Mouse (Mus musculus) 3134 (cell line): ENCODE results near the gene Gm15319.
"Not testable (repeated sequence)": the region's sequence is repeated elsewhere in the genome, so short reads cannot be mapped to it uniquely, and the experiment has no call there.

Experiments
- DNase-seq: peaks from one replicate; pipeline ENCODE4 v3.0.0-alpha.2; 2011; ENCODE audit warnings: low spot score; ENCODE audit not compliant: insufficient read length; ENCODE audit errors: extremely low read depth

The Gm15319 gene

GRCm38 (mm10) chr8:20363110-20363509 is at the start of gene Gm15319:
Gene Gm15319 (minus strand): TSS chr8:20363210.
- not testable (repeated sequence) for DNase-seq

DNA sequence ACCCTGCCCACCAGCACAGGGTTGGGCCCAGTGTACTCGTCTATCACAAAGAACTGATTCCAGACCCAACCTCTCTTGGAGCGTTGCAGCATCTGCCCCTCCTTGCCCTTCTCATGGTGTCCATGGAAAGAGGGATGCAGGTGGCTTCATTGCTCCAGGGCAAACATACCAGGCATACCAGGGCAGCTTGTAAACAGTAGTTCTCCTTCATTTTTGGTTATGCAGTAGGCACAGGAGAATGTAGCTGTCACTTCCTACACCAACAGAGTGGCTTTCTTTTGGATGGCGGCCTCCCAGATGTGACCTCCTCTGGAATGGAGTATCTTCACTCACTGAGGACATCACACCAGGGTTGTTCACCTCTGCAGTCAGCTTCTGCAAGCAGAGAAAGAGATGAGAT is 47.3 kb upstream of the Gm15319 start:
- not testable (repeated sequence) for DNase-seq

- DNase-seq, result not testable (repeated sequence)
Measured at GRCm38 (mm10) chr8:20408441-20409030, 45.5 kb upstream of the Gm15319 start.

DNA sequence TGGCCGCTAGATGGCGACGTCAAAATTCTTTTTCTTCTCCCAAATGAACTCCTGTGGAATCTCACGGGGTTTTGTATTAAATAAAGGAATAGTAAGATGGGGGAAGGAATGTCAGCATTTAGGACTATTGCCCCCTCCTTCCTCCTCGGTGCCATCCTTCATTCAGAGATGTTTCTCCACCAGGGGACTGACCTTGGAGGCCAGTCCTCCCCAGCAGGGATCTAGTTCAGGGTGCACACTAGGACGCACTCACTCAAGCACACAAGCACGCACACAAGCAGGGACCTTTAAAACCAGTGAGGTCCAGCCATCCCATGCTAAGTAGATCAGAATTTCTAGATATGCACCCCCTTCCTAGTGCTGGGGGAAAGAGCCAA is 26.3 kb upstream of the Gm15319 start:
- not testable (repeated sequence) for DNase-seq

- not testable (repeated sequence) for DNase-seq
Measured at GRCm38 (mm10) chr8:20388706-20389362, 25.8 kb upstream of the Gm15319 start.

GRCm38 (mm10) chr8:20387121-20387794 is 24.2 kb upstream of the Gm15319 start:
- not testable (repeated sequence) for DNase-seq

DNA sequence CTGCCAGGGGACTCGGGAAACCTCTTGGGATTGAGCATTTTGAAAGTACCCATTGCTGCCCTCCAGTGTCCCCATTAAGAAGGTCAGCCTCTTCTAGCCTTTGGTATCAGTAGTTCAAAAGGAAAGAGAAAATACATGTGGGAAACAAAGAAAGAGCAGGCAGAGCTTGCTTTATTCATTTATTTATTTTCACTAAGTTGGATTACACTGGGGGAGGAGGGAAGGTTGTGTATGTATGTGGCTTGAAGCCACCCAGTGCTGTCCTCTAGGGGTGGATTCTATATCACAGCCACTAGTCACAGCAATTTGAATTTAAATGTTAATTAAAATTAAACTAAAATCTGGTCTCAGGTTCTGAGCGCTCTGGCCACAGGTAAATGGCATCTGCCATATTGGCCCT is 22.0 kb upstream of the Gm15319 start:
- DNase-seq, result not testable (repeated sequence)

GRCm38 (mm10) chr8:20384131-20384530 is 21.1 kb upstream of the Gm15319 start:
- DNase-seq, result not testable (repeated sequence)

DNA sequence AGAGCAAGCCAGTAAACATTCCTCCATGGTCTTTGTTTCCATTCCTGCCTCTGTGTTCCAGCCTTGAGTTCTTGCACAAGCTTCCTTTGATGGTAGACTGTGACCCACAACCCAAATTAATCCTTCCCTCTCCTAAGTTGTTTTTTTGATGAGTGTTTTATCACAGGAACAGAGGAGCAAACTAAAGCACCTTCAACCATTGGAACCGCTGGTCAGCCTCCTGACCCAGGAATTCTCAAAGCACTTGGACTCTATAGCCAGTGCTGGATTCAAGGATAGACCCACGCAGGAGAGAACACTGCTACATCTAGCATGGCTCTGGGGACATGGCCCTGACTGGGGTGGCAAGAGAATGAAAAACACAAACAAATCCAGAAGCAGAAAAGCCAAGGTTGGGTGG is 19.1 kb upstream of the Gm15319 start:
- not testable (repeated sequence) for DNase-seq

- DNase-seq, result not testable (repeated sequence)
Measured at GRCm38 (mm10) chr8:20381637-20382036, 18.6 kb upstream of the Gm15319 start.

GRCm38 (mm10) chr8:20381239-20381620 is 18.2 kb upstream of the Gm15319 start:
- not testable (repeated sequence) for DNase-seq

- DNase-seq, result not testable (repeated sequence)
Measured at GRCm38 (mm10) chr8:20380590-20381238, 17.7 kb upstream of the Gm15319 start.

- DNase-seq, result not testable (repeated sequence)
Measured at GRCm38 (mm10) chr8:20379650-20380436, 16.8 kb upstream of the Gm15319 start.

DNA sequence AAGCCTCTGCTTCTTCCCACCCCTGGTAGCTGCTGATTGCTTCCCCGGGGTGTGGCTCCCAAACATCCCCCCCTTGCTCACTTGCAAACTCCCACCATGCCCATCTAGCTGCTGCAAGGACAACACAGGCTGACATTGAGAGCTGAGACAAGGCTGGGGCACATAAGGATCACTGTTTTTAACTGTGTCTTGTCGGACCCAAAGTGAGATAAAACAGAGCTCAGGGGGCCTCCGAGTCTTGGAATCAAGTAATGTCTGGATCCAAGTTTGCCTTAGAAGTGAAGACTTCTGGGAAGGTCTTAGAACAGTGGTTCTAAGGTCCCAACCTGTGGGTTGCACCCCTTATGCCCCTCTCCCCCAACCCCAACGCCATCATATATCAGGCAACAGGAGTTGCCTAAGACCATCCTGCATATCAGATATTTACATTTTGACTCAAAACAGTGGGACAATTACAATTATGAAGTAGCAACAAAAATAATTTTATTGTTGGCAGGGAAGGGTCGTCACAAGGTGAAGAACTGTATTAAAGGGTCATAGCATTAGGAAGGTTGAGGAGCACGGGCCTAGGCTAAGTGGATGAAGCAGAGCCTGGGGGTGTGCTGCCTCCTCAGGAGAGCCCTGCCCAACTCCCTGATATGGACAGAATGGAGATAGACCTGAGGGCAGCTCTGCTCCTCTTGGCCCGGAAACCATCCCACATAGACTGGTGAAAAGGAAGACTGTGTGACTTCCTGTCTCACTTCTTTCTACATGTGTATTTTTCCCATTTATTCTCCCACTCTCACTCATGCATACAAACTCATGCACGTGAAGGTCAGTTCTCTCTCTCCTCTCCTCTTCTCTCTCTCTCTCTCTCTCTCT is 16.0 kb upstream of the Gm15319 start:
- DNase-seq, result not testable (repeated sequence)

GRCm38 (mm10) chr8:20378353-20378752 is 15.3 kb upstream of the Gm15319 start:
- DNase-seq, result not testable (repeated sequence)

DNA sequence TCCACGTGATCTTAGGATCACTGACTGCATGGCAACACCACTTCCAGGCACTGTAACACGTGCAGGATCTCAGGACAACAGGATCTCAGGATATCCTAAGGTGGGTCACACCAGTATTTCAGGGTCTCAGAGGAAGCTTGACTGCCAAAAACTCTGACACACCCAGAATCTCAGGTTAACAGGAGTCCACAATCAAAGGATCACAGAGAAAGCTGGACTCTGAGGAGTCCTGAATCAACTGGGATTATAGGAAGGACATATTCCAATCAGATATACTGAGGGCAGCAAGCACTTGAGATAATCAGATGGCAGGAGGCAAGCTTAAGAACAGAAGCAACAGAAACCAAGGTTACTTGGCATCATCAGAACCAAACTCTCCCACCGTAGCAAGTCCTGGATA is 12.7 kb upstream of the Gm15319 start:
- DNase-seq, result not testable (repeated sequence)

- not testable (repeated sequence) for DNase-seq
Measured at GRCm38 (mm10) chr8:20356386-20356785, 6.6 kb downstream of the Gm15319 start.

DNA sequence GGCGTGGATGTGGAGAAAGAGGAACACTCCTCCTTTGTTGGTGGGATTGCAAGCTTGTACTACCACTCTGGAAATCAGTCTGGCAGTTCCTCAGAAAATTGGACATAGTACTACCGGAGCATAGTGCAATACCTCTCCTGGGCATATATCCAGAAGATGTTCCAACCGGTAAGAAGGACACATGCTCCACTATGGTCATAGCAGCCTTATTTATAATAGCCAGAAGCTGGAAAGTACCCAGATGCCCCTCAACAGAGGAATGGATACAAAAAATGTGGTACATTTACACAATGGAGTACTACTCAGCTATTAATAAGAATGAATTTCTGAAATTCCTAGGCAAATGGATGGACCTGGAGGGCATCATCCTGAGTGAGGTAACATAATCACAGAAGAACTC is 9.4 kb downstream of the Gm15319 start:
- not testable (repeated sequence) for DNase-seq

GRCm38 (mm10) chr8:20302759-20303158 is 60.3 kb downstream of the Gm15319 start:
- DNase-seq, result not testable (repeated sequence)
